Mouse (Mus musculus) lung, postnatal 0 days (tissue): Measurements from ENCODE around the gene Capza1.

Source experiments
- CTCF ChIP-seq: IDR thresholded peaks from 2 replicates; pipeline ENCODE4 v1.5.1; 2016; ENCODE audit warnings: antibody characterized with exemption, mild to moderate bottlenecking
- EP300 ChIP-seq: IDR thresholded peaks from 2 replicates; pipeline ENCODE4 v1.6.1; 2016; ENCODE audit warnings: antibody characterized with exemption, mild to moderate bottlenecking, control low read depth

DNA sequence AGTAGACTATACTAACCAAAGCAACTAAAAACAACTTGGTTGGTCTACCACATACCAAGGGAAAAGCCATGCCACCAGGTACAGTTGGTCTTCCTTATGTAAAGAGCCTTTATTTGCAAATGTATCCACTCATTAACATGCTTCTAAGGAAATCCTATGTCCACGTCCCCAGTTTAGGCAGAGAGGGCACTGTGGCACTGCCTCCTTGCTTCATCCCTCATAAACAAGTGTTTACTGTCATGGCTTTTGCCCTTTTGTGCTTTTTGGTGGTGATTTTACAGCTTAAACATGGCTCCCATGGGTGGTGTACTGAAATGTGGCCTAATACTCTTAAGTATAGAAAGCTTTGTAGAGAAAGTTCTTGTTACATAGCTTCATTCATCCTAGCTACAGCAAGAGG, 43.9 kb downstream of the Capza1 start:
- no peak for TF ChIP-seq EP300
- TF ChIP-seq CTCF: no peak
